Mouse (Mus musculus): ENCODE data around the gene Pik3r1.

The Pik3r1 gene

GRCm38 (mm10) chr13:101686256-101686655, 81.8 kb downstream of the Pik3r1 start:
- DNase-seq (ENCODE audit: low spot score in 2 of 2): no peak

GRCm38 (mm10) chr13:101684706-101685105, 83.3 kb downstream of the Pik3r1 start:
- DNase-seq (ENCODE audit: low spot score in 2 of 2): no peak

GRCm38 (mm10) chr13:101682378-101682777, 85.6 kb downstream of the Pik3r1 start:
- DNase-seq (ENCODE audit: low spot score in 2 of 2): no peak

GRCm38 (mm10) chr13:101680083-101680482, 87.9 kb downstream of the Pik3r1 start:
- no peak for DNase-seq (ENCODE audit: low spot score in 2 of 2)

GRCm38 (mm10) chr13:101678984-101679383, 89.0 kb downstream of the Pik3r1 start:
- DNase-seq (ENCODE audit: low spot score in 2 of 2): no peak

- DNase-seq (ENCODE audit: low spot score in 2 of 2): no peak
These were observed 90.0 kb downstream of the Pik3r1 start for GRCm38 (mm10) chr13:101678036-101678435.

- DNase-seq (ENCODE audit: low spot score in 2 of 2): no peak
These were observed 94.1 kb downstream of the Pik3r1 start for GRCm38 (mm10) chr13:101673876-101674275.

GRCm38 (mm10) chr13:101668859-101669258, 99.2 kb downstream of the Pik3r1 start:
- DNase-seq (ENCODE audit: low spot score in 2 of 2): no peak

GRCm38 (mm10) chr13:101664010-101664409, 104.0 kb downstream of the Pik3r1 start:
- no peak for DNase-seq (ENCODE audit: low spot score in 2 of 2)

GRCm38 (mm10) chr13:101662900-101663299, 105.1 kb downstream of the Pik3r1 start:
- no peak for DNase-seq (ENCODE audit: low spot score in 2 of 2)

GRCm38 (mm10) chr13:101661567-101661966, 106.5 kb downstream of the Pik3r1 start:
- DNase-seq (ENCODE audit: low spot score in 2 of 2): no peak

- no peak for DNase-seq (ENCODE audit: low spot score in 2 of 2)
These were observed 107.8 kb downstream of the Pik3r1 start for GRCm38 (mm10) chr13:101660187-101660586.

- no peak for DNase-seq (ENCODE audit: low spot score in 2 of 2)
These were observed 115.9 kb downstream of the Pik3r1 start for GRCm38 (mm10) chr13:101652131-101652530.

GRCm38 (mm10) chr13:101641632-101642031, 126.4 kb downstream of the Pik3r1 start:
- DNase-seq (ENCODE audit: low spot score in 2 of 2): no peak

GRCm38 (mm10) chr13:101635837-101636236, 132.2 kb downstream of the Pik3r1 start:
- DNase-seq (ENCODE audit: low spot score in 2 of 2): no peak

GRCm38 (mm10) chr13:101634420-101634819, 133.6 kb downstream of the Pik3r1 start:
- no peak for DNase-seq (ENCODE audit: low spot score in 2 of 2)

GRCm38 (mm10) chr13:101633620-101634019, 134.4 kb downstream of the Pik3r1 start:
- DNase-seq (ENCODE audit: low spot score in 2 of 2): no peak

- DNase-seq (ENCODE audit: low spot score in 2 of 2): no peak
These were observed 135.2 kb downstream of the Pik3r1 start for GRCm38 (mm10) chr13:101632771-101633170.

GRCm38 (mm10) chr13:101631561-101631960, 136.5 kb downstream of the Pik3r1 start:
- DNase-seq (ENCODE audit: low spot score in 2 of 2): peak in 1 of 2 experiments; percentile 12
